Mouse (Mus musculus) R1 (cell line): ENCODE measurements around the gene Rps6.

Experiments
- DNase-seq: peaks from one replicate; pipeline ENCODE4 v3.0.0-alpha.2; 2018; ENCODE audit warnings: low read depth, low spot score

Rps6 gene

DNA sequence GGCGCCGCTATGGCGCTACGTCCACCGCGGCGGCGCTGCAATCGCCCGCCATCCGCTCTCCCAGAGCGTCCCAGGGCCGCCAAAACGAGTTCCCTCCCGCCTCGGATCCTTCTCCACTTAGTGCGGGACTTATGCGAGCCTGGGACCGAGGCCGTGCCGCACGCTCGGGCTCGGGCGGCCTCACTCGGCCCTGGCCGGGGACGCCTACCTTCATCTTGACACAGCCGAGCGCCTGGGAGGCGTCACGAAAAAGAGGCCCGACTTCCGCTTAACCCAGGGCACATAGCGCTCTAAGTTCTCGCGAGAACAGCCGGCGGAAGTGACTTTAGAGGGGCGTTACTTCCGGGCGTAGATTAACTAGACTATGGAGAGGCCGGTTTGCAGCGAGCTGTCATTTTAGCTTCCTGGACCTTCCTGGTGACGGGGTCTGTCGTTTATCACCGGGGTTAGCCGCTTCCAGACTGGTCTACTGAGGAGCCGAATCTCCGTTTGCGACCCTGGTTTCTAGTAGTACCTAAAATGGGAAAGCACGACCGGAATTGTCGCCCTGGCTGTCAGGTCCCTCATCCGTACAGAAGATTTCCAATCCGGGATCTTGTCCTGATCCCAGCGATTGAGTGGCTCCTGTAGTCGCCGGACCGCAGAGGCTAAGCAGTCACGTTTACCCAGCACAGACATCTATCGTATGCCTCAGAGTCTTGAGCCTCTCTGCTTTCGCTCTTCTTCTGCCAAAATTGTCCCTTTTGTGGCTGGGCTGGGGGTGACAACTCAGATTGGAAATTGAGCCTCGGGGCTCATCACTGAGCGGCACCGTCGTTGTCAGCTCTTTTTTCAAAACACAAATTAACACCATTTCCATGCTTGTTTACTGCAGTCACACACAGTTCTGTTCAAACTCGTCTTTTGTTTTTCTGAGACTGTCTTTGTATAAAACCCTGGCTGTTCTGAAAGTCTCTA is at the start of gene Rps6:
Gene Rps6, minus strand, starts transcription at position 300 of the 957 bp plus-strand sequence.
- DNase-seq = peak; percentile 95

DNA sequence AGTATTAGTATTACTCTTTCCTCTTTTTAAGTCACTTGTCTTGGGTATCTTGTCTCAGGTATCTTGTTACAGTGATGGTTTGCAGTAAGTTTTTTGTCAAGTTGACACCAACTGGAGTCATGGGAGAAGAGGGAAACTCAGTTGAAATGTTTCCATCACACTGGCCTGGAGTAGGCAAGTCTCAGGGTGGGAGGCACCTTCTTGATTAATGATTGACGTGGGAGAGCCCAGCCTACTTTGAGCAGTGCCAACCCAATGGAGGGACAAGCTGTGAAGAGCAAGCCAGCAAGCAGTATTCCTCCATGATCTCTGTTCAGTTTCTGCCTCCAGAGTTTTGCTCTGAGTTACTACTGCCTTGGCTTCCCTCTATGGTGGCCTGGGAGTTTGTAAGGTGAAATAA is 48.7 kb upstream of the Rps6 start:
- no peak for DNase-seq

DNA sequence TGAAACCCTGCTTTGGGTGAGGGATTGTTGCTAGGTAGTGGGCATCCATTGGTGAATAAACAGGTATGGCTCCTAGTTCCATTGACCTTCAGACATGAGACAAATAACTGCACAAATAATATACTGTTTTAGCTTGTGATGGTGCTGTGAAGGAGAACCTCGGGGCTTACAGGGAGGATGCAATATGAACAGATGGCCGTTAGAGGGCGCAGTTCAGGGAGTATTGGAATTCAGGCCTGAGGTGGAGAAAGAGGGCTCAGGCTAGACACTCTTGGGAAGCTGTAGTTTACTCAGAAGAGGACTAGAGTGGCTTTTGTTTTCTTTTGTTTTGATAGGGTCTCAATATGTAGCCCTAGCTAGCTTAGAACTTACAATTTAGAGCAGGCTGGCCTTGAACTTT is 47.8 kb upstream of the Rps6 start:
- DNase-seq = peak; percentile 75

DNA sequence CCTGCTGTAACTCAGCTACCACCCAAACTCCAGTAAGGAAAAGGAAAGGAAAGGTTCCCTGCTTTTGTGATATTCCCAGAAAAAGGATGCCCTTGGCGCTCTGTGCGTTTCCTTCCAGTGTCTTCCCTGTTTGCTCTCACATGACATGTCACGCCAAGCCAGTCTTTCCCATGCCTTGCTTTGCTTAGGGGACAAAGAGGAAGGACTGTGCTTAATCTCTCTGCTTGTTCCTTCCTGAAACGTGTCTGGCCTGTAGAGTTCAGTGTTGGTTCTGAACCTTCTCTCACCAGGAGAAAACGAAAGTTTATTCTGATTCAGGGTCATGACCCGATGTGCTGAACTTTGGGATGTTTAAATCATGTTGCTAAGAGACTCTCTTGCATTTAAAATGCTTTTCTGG is 45.1 kb upstream of the Rps6 start:
- DNase-seq = no peak

DNA sequence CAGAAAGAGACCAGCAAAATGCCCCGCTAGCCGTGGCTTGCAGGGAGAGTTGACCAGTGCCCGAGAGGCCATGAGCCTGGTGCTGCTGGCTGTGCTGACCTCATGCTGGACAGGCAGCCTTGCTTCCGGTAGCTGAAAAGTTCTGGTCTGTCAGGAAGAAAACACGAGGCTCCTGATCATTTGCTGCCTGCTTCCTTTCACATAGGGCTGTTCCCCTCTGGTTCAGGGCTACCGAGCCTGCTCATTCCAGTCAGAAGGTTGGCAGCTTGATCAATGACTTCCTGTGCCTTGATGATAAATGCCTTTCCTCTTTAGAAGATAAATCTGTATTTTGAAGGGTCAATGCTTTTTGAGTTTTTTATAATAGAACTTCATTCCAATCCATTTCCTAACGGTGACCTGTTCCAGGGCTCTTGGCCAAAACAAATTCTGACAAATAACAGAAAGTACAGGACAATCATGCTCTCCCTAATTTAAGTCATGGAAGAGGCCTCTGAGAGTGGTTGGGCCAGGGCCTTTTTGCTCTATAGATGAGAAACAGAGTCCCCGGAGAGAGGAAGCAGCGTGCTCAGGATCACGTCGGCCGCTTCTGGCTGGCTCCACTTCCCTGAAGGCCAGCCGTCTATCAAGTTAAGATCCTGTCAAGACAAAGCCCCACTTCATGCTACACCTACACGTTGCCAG is 41.7 kb upstream of the Rps6 start:
- no peak for DNase-seq

DNA sequence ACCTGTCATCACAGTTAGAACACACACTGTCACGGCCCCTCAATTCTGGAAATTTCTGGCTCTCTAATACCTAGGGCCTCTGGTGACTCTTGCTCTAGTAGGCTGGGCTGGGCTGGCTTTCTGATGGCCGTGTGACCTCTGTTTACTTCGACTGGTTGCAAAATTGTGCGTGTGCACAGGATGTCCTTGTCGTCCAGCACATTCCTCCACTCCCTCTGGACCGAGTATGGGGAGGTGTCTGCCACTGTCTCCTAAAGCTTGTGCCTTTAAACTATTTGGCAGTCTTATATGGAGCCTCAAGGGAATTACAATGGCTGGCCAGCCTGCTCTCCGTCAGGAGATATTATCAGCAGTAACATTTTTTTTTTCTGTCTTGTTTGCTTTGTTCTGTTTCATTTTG is 40.2 kb upstream of the Rps6 start:
- no peak for DNase-seq

DNA sequence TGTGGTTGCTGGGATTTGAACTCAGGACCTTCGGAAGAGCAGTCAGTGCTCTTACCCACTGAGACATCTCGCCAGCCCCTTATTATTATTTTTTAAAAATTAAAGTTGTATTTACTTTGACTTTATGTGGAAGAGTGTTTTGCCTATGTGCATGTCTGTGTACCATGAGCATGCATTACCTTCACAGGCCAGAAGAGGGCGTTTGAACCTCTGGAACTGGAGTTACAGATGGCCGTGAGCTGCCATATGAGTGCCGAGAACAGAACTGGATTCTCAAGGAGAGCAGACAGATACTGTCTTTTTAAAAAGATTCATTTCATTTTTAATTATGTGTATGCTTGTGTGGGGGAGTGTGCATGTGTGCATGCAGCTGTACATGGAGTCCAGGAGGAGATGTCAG is 30.7 kb upstream of the Rps6 start:
- peak; percentile 81 for DNase-seq

DNA sequence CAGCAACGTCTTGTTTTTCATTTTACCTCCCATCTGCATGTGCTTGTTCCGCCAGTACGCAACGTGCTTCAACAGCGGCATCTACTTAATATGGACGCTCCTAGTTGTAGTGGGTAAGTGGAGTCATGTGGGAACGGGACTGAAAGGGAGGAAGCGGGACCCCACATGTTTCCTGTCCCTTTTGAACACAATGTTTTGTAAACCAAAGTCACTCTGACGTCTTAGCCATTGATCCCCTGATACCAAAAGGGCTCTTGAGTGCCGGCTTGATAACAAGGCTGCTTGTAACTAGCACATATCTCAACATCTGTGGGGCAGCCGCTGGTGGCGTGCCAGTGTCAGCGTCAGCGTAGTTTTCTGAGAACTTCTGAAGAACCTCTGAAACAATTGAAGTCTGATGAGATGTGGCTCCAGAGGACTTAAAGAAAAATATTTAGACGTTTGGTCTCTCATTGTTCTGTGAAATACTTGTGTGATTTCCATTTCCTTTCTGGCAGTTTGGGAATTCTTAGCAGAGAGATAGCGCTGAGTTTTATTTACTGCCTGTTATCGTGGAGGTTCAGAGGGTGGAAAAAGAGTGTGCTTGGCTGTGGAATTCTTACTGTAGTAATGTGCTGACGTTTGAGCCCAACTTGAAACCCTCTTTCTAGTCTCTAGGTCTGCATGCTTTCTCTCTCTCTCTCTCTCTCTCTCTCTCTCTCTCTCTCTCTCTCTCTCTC is 29.1 kb upstream of the Rps6 start:
- DNase-seq = peak; percentile 63

DNA sequence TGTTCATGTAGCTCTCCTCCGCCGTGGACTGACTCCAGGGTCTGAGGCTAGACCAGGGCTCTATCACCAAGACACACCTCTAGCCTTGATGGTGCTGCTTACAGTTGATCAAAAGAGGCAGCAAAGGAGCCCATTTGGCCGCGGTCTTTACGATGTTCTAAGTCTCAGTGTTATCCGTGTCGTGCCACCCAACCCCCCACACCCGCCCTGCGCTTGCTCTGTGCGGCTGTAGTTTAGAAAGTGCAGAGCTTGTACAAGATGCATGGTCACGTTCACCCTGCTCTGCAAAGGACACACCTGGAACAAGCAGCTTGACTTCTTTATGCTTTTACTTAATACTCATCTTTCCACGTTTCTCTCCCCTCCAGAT is 28.6 kb upstream of the Rps6 start:
- DNase-seq = peak; percentile 35

DNA sequence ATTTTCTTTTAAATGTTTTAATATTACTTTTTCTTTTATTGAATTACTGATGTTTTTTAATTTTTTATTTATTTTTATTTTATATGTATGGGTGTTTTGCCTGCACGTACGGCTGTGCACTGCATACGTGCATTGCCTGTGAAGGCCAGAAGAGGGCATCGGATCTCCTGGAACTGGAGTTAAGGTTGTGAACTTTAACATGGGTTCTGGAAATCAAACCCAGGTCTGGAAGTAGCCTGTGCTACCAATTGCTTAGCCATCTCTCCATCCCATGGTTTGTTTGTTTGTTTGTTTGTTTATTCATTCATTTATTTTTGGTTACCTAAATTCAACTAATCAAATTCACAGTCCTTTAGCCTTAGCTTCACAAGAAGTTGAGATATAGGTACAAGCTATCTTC is 27.7 kb upstream of the Rps6 start:
- DNase-seq = peak; percentile 64

DNA sequence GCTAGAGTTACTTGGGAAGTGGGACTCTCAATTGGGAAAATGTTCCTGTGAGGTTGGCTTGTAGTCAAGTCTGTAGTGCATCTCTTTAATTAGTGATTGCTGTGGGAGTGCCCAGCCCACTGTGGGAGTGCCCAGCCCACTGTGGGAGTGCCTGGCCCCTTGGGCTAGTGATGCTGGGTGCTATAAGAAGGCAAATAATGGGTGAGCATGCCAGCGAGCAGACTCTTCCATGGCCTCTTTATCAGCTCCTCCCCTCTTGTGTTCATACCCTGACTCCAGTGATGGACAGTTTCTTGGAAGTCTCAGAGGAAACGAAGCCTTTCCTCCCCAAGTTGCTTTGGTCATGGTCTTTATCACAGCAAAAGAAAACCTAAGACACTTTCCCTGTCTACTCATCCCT is 25.2 kb upstream of the Rps6 start:
- DNase-seq = no peak

DNA sequence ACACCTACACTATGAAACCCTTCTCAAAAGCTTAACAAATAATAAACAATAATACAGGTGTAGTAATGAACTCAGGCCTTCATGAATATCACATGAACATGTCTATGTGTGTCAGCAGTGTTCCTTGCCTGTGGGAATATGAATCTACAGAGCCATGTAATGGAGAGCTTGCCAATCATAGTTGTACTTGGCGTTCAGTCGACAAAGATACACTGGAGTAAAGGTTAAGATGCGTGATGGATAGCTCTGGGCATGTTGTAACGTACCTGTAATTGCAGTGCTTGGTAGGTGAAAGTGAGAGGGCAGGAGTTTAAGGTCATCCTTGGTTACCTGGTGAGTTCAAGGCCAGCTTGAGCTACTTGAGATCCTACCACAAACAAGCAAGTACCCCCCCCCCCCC is 24.0 kb upstream of the Rps6 start:
- DNase-seq = no peak

DNA sequence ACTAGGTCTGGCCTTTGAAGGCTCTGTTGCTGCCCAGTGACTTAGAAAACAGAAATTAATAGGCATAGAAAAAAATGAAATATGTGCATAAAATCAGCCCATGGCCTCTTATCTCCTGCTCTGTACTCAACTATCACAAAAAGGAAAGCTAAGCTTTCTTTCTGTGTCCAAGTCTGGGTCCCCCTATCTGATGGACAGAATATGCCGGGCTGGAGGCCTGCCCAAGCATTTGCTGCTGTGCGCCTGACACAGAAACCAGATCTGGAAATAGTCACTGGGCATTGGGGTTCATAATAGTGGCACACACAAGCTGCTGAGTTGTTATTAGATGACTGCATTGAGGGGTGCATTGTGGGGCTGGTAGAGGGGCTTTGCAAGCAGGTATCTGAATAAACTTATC is 22.3 kb upstream of the Rps6 start:
- DNase-seq = no peak

DNA sequence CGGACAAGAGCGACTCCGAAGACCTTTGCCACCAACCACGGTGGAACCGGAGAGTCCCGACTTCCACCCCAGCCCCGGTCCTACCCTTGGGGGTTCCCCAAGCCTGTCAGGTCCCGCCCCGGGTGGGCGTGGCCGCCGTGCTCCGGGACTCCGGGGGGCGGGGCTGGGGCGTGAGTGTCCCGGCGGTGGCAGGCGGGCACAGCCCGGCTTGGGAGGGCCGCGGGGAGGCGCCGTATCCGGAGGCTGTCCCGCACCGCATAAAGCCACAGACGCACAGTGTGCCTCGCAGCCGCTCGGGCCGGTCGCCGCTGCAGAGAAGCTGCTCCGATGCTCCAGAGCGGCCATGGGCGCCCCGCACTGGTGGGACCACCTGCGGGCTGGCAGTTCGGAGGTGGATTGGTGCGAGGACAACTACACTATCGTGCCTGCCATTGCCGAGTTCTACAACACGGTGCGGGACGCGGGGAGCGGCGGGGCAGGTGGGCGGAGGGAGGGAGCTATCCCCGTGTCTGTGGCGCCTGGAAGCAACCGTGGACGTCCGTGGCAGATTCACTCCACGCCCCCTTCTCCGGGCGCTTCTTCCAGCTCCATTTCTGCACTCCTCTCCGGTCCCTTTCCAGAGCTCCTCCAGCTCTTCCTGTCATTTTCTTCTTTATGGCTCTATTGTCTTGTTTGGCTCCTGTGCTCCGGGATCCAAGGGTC is 17.1 kb upstream of the Rps6 start, which contains the start of gene Acer2:
Gene Acer2, plus strand, starts transcription at position 251 of the 702 bp plus-strand sequence.
- DNase-seq = peak; percentile 87

DNA sequence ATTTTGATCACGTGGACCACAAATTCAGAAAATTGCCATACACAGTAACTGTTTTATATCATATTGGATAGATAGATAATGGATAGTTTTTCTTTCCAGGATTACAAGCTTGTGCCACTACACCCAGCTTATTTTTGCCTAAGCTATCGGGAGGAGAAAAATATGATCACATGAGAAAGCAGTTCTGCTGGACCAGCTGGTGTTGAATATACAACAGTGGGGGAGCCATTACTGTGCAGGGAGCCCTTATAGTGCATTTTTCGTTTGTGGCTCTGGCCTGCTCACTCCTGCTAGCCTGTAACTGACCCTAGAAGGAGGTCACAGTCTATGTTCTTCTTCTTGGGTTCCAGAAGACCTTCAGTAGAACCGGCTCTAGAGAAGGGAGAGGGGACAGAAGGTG is 15.9 kb upstream of the Rps6 start:
- DNase-seq = no peak

DNA sequence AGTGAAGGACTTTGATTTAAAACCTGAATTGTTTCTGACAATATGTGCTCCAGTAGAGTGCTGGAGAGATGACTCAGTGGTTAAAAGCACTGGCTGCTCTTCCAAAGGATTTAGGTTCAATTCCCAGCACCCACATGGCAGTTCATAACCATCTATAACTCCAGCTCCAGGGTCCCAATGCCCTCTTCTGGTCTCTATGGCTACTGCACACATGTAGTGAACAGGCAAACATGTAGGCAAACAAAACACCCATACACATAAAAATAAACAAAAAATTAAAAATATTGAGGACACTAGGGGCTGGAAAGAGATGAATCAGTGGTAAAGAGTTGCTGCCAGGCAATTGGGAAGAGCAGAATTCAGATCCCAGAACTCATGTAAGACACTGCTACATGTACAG is 14.8 kb upstream of the Rps6 start:
- peak; percentile 63 for DNase-seq

DNA sequence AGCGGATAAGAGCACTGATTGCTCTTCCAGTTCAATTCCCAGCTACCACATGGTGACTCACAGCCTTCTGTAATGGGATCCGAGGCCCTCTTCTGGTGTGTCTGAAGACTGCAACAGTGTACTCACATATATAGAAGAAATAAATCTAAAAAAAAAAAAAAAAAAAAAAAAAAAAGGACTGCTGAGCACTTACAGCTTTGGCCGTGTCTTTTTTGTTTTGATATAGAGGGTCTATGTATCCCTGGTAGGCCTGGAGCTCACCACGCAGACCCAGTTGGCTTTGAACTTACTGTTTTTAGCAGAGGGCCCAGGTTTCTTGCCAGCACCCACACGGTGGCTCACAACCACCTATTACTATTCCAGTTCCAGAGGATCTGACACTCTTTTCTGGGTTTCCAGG is 6.9 kb upstream of the Rps6 start:
- DNase-seq = no peak

DNA sequence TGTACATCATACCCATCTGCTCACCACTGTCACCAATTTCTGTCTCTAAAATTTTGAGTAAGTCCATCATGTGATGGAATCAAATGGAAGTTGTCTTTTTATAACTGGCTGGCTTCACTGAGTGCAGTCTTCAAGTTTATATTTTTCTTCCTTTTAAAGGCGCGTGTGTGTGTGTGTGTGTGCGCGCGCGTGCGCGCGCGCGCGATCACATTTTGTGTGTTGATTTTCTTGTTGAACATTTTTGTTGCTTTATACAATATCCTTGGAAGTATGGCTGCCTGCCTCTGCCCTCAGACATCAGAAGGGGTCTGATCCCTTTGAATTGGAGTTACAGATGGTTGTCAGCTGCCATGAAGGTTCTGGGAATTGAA is 843 bp upstream of the Rps6 start:
- no peak for DNase-seq

DNA sequence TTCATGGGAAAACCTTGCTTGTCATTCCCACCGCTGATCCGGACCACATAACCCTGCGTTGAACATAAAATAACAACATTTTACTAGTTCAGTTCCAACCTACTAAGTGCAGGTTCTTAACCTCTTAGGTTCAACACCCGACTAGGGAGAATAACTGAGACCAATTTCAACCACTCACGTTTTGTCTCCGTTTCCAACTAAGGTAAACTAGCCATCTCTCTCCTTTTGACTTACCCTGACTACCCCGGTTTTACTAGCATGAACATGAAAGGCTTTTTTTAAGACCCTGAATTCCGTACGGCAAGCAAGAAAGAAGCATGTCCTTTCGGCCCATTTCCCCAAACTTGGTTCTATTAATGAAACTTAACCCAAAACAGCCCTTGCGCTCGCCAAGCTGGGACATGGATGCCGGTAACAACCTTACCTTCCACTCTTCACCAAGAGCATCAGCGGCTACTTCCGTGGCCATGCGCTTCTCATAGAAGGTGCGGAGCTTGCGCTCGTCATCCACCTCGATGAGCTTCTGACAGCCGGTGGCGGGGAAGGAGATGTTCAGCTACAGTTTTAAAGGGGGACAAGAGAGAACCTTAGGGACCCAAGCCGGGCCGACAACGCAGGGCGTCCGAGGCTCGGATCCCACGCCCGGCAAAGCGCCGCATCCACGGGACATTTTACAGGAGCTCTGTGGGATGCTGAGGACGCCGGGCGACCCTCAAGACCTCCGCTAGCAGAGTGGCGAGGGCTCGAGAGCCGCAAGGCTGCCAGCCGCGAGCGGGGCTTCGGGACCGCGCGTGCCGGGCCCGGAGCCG is 704 bp downstream of the Rps6 start:
- DNase-seq = peak; percentile 25

DNA sequence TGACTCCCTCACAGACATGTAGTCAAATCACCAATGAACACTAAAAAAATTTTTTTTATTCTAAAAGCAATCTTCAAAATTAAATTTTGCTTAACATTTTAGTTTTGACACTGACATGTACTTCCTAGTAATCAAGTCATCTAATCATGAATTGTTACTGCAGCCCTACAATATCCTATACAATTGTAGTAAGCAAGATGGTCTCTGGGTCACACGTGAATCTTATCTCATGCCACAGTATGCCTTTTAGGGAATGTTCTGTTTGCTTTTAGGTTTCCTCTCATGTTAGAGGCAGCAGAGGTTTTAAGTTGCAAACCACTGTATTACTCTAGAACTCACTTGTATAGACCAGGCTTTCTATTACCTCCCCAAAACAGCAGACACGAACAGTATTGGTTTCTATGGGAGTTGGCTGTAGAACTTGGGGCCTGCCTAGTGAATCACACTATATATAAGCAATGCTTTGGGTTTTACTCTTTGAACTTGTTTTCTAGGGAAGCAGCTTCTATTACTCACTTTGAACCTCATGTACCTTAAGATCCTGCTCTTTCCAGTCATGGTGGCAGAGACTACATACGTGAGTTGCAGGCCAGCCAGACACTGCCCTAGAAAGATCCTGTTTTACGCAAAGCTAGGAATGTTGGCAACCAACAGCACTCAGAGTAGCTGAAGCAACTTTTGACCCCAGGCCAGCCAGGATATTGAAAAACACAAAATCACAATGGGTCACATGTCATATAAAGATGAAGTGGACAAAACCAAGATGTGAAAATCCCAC is 4.2 kb downstream of the Rps6 start:
- peak; percentile 31 for DNase-seq
